Mouse (Mus musculus) left cerebral cortex, adult 8-10 months (tissue): ENCODE measurements around the gene Cd109. TPM values are rescaled to one million over a fixed set of nuclear protein-coding genes. Genes with fewer than 3 reads are reported as not detected.

ENCODE experiments used
- DNase-seq, 2 experiments: peaks; one replicate each; pipeline ENCODE4 v3.0.0; 2022; ENCODE audit warnings: low spot score in 2 of 2
- total RNA-seq, 4 experiments: library from RNA; stranded (reverse); gene quantifications; 2 replicates each; pipeline ENCODE4 v1.2.4; 2022

Cd109 gene
- 1 to 10 TPM in 3 of 4 experiments, under 1 TPM in 1; 0.53 to 1.5 (median 1.2) TPM for total RNA-seq

GRCm38 (mm10) chr9:78615401-78616021 is at the start of gene Cd109:
Cd109 (plus strand) TSS chr9:78615546.
- DNase-seq = peak in 1 of 2 experiments; percentile 12

GRCm38 (mm10) chr9:78569934-78570333 is 45.4 kb upstream of the Cd109 start:
- no peak for DNase-seq

DNA sequence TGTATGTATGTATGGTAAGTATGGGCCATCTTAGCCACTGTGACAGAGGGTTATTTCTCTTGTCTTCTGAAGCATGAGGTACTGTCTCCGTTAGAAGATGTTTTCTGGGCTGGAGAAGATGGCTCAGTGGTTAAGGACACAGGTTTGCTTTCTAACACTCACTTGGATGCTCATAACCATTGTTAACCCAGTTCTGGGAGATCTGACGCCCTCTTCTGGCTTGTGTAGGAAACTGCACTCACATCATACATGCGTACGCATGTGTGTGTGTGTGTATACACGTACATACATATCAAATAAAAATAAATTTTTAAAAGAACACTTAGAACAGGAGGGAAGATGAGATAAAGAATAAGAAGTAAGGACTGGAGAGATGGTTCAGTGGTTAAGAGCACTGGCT is 38.9 kb upstream of the Cd109 start:
- DNase-seq = no peak

GRCm38 (mm10) chr9:78578824-78579223 is 36.5 kb upstream of the Cd109 start:
- DNase-seq = no peak

DNA sequence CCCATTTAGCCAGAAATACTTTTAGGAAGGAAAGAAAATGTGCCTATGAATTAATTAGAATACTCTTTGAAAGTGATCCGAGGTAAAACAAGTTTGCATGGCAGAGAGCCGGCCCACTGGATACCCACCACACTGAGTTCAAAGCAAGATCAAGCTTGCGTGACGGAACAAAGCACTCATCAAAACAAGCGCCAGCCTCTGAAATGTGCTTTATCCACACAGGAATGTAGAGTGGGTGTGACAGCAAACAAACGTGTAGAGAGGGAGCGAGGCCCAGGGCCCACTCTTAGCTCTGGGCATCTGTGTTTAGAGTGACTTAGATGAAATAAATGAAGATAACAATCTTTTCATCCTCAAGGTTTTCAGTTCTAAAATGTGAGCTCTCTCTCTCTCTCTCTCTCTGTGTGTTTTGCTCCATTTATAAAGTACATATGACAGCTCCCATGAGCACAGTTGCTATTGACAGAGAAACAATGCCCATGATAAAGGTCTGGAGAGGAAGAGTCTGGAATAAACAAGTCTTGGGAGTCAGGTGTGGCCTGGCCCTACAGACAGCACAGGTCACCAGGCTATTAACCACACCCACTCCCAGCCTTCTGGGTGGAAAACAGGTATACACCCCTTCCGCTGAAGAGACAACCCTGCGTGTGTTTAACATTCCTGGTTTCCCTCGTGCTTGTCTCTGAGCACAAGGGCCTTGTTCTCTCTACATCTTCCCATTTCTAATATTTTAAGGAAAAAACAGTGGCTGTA is 35.5 kb upstream of the Cd109 start:
- no peak for DNase-seq

DNA sequence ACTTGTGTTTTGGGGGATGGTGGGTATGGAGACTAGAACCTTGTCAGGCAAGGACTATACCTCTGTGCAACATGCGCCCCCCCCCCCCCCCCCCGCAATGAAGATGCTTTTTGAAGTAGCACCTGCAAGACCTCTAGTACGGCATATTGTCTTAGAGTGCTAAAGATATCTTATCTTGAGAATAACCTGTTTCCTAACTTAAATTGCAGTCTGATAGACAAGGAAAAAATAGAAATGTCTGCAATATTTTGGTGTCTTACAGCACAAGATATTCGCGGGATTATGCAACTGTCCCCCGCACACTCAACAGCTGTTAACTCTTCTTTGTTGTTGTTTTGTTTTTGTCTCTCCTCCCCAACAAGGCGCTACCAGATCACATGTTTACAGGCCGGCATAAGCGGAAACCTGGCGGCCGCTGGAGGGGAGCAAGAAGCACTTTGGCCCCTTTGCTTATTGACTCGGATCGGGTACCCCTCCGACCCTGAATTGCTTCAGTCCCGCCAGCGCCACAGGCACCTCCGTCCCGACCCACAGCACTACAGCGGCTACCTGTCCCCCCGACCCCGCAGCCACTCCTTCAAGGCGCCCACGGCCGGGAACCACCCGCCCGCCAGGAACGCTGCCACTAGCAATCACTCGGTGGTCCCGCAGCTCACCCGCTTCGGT is 28.0 kb upstream of the Cd109 start:
- DNase-seq = peak in 1 of 2 experiments; percentile 15

GRCm38 (mm10) chr9:78587914-78588313 is 27.4 kb upstream of the Cd109 start, which contains the start of gene Slc17a5:
Slc17a5 (minus strand) TSS chr9:78588041.
- peak; percentile 84 to 91 for DNase-seq

DNA sequence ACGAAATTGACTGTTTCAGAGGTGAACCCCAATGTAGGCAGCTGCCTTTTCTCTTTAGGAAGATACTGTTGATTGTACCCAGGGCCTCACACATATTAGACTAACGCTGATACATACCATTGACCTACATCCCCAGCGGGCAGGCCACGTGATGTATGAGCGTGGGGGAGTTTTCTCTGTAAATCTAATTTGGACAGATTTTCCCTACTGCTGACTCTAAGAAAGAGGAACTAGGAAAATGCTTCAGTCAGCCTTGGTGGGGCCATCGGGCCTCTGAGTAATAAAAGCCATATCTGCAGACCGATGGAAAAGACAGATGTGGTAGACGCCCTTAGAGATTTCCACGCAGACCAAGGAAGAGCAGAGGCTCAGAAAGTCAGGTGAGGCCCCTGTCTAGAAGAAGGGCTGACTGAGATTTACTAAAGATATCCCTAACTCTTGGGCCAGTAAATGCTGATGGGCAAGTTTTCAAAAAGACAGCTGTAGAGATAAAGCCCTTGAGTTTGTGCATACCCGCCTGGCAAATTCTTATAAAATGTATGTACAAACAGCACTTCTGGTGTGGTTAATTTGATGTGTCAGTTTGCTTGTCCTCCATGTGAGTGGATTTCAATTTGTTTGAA is 26.8 kb upstream of the Cd109 start:
- DNase-seq = no peak

GRCm38 (mm10) chr9:78590471-78590870 is 24.9 kb upstream of the Cd109 start:
- DNase-seq = no peak

GRCm38 (mm10) chr9:78595257-78595656 is 20.1 kb upstream of the Cd109 start:
- no peak for DNase-seq

DNA sequence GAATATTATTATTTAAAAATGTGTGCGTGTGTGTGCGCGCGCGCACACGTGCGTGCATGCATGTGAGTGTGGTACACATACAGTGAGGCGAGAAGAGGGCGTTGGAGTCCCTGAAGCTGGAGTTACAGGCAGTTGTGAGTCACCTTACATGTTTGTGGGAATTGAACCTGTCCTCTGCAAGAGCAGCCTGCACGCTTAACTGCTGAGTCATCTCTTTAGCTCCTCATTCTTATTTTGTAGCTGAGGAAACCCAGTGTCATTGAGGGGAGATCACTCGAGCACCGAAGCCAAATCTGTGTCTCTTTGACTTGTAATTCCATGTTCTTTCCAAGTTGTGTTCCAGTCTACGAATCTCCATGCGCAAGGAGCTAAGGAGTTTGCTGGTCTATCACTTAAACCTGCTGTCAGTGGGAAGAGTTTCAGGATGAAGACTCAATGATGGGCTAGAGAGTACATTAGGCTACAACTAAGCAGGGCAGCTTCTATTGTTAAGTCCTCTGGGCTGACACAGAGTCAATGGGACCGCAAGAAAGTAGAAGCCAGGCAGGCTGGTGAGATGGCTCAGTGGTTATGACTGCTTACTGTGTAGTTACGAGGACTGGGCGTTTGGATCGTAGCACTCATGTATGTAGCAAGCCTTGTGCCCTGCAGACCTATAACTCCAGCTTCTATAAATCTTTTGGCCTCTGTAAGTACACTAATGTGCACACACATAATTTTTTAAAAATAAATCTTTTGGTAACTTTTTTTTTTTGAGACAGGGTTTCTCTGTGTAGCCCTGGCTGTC is 19.4 kb upstream of the Cd109 start:
- no peak for DNase-seq

DNA sequence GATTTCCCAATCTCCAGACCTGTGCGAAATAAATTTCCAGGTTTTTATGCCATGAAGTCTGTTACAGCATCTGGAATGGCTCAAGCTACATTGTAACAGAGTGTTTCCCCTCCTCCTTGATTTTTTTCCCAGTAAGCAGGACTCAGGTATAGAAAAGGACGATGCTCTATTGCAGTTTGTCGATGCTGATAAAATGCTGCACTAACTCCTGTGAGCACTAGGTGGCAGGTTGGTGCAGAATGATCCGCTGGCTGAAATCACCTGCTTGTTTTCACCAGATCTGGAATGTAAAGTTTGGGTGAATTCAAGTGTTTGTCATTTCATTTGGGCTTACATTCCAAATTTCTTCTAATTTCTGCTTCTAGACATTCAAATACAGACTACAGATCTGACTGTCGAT is 18.5 kb upstream of the Cd109 start:
- DNase-seq = no peak

DNA sequence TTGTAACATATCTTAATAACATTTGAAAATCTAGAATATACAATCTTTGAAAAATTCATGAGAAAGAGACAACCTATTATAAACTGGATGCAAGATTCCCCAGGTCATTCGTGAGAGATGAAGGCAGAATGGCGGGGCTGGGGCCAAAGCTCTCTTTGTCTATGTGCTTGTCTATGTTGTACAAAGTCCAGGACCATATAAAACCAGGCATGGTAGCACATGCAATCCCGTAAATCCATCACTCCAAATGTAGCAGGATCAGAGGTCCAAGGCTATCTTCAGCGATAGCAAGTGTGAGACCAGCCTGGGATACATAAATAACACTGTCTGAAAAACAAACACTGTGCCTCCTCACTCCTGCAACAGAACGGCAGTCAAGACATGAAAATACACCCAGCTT is 15.4 kb upstream of the Cd109 start:
- no peak for DNase-seq

DNA sequence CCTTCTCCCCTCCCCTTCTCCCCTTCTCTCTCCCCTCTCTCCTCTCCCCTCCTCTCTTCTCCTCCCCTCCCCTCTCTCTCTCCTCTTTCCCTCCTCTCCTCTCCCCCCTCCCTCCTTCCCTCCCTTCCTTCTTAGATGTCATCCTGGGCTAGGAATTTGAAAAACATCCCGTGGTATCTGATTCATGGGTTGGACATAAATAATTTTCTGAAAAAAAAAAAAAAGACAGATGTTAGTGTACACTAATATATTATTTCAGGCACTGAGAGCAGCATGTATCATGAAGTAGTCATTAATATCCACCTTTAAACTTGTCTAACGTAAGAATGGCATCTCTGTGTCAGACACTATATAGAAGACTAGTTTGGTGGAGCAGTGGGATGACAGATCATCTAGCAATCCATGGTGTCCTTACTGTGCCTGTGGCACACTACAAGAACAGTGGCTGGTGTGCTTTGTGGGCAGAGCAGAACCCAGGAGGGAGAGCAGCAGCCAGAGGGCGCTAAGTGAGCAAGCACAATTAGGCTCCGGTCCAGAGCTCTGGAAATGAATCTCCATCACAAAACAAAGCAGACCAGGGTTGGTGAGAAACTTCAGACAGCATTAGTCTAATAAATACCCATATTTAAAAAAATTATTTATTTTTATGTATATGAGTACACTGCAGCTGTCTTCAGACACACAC is 14.2 kb upstream of the Cd109 start:
- no peak for DNase-seq

DNA sequence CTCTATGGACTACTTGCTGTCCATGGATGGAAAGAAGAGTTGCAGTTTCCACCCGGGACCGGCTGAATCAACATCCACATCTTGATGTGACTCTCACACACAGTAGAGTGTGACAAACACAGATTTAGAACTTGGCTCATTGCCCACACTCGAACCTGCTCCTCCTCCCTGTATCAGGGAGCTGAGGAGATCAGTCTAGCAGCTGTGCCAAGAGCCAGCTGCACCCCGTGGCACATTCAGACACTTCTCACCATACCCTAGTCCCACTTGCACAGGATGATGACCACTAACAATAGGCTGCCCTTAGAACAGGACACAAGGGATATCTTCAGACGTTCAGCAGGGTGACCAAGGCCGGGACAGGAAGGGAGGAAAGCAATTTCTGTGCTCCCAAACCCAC is 1.1 kb upstream of the Cd109 start:
- peak in 1 of 2 experiments; percentile 16 for DNase-seq

- no peak for DNase-seq
Observed at GRCm38 (mm10) chr9:78619285-78619684, 3.9 kb downstream of the Cd109 start.

DNA sequence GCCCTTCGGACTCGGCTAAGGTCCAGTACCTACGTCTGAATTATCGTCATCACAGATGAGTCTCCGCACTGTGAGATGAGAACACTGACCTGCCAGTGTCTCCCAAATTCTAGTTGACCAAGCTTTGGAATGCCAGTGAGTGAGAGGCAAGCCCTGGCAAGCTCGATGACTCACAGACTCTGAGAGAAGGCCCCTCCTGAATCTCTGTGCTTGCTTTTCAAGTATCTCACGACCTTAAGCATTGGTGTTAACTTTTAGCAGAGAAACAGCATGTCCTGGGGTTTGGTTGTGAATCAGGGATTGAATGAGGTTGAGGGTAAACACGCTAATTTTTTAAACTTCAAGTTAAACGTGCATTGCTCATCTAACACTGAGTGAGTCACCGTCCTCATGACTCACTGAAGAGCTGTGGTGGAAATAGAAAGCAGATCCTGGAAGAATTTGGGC is 8.0 kb downstream of the Cd109 start:
- peak in 1 of 2 experiments; percentile 27 for DNase-seq

DNA sequence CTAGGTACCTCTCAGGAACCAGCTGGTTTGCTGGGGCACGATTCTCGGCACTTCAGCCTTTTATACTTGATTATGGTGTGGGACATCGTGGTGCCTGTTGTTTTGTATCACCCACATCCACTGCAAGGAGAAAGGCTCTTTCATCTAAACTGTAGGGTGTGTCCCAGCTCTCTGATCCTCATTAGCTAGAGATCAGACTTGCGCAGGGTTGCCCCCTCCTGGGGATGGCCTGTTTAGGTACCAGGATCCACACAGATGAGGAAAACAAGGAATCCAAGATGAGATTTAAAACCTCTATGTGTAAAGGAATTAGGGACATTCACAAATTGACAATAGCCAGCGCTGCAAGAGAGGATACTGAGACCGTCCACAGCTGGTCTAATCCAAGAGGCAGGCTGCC is 14.6 kb downstream of the Cd109 start:
- no peak for DNase-seq

- no peak for DNase-seq
Observed at GRCm38 (mm10) chr9:78631755-78632434, 16.5 kb downstream of the Cd109 start.

DNA sequence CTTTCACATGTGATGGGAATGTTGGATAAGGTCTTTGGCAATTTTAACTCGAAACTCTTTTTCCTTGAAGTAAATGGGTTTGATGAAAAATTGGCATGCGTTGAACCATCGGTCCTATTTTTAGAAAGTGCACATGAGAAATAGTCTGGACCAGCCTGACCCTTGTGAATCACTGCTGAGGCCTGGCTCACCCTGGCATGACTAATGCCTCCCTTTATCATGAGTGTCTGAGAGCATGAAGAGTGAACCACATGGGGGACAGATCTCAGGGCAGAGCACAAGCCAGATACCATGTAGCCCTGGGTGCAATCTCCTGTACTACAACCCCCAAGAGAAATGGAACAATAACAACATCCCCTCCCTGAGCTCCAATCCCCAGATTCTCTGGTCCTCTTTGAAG is 18.6 kb downstream of the Cd109 start:
- DNase-seq = no peak
